Mouse (Mus musculus): Measurements from ENCODE around the gene C530008M17Rik.

C530008M17Rik gene

DNA sequence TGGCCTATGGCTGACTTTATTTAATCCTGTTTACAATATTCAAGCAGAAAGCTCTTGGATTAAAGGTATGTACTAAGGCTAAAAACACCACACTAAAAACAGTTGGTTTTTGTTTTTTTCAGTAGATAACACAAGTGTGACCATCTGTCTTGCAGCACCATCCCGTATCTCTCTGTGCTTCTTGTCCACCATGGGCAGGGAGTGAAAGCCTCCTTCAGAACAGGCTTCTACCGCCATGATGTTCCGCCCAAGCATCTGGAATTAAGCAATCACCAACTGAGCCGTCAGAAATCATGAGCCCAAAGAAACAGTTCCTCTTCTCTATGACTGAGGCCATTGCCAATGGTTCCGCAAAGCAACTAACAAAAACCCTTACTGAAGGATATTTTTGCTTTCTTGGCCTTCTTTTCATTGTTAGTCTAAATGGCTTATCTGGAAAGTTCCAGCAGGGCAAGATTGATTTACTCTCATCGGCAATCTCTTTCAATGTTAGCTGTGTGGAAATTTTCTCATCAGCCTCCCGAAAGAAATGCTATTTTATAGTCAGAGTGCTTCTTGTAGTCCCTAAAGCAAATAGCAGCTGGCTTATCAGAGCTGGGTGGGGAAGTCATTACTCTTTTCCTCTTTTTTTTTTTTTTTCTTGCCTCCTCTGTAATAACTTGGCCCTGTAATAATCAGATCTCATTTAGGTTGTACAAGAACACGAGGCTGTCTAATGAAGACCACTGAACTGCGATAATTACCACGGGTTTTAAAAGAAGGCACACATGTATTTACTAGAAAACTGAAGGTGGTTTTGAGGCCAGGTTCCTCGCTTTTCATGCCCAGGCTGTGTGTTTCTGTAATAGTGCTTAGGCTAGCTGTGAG lies 49.2 kb downstream of the C530008M17Rik start:
- no peak for DNase-seq

DNA sequence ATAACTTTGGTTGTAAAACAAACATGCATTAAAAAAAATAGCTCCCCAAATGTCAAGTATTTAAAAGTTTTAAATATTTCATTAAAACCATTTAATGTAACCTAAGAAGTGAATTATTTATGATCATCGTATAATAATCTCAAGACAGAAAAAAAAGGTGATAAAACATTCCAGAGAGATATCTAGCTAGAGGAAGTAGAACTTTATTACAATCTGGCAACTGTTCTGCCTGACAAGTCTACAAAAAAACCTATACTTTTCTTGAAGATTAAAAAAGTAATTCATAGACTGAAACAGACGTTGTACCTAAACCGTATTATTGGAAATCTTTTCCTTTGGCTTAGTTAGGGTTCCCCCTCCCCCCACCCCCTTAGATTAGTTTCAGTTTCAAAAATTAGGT lies 50.8 kb downstream of the C530008M17Rik start:
- DNase-seq: no peak

DNA sequence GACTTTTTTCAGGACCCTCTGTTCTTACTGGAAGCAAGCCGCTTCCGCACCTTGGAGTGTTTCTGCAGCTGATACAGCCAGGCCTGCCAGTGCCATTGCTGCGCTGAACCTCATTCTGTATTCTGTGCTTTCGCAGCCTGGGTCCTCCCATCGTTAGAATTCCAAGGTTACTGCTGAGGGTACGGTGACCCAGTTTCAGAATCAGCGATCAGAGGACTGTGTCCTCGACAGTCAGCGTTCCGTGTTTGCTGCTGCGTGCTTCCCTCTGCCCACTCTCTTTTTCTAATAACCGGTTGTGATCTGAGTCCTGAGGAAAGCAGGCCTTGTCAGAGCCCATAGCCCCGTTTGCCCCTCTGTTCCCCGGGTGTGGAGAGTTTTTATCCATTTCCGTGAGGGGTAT lies 51.7 kb downstream of the C530008M17Rik start:
- DNase-seq: no peak

DNA sequence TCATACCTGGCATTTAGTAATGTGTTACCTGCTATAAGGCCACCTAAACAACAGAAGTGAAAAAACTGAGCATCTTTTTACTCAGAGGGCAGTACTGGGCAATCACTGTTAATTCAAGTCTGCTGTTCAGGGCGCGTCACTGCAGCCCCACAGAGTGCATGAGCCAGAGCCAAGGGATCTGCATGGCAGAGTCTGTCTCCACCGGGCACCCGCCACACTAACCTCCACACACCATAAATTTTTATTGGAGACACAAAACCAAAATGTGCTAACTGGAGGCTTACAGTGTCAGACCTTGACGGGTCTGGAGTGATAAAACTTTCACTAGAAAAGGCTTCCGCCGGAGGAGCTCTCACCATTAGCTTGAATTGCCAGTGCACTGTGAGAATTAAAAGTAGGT lies 57.4 kb downstream of the C530008M17Rik start:
- no peak for DNase-seq

DNA sequence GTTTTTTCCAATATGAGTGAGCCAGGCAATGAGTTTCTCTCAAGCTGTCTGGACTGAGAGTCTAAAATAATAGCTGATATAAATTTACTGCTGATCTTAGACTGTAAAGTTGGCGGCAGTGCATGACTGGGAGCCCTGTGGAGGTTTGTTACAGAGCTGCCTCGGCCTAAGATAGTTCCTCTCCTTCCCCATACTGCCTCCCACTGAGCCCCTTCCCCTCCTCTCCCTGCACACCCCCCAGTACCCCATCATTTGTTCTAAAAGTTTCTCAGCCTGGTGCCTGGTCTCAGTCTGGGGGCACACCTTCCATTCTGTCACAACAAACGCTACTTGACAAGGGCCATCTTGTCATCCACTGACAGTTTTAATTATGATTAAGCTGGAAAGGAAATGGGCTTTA lies 63.6 kb downstream of the C530008M17Rik start:
- DNase-seq: no peak

DNA sequence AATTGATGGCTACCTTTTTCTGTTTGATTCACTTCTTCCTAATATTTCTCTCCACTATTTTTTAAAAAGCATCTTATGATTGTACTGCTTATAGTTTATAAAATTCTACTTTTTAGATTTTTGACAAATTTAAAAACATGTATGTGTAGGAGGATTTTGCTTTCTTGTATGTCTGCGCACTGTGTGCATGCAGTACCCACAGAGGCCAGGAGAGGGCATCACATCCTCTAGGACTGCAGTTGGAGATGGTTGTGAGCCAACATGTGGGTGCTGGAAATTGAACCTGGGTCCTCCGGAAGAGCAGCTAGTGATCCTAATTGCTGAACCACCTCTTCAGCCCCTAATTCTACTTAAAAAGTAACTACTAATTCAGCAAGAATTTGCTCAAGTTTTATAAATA lies 68.6 kb downstream of the C530008M17Rik start:
- no peak for DNase-seq

DNA sequence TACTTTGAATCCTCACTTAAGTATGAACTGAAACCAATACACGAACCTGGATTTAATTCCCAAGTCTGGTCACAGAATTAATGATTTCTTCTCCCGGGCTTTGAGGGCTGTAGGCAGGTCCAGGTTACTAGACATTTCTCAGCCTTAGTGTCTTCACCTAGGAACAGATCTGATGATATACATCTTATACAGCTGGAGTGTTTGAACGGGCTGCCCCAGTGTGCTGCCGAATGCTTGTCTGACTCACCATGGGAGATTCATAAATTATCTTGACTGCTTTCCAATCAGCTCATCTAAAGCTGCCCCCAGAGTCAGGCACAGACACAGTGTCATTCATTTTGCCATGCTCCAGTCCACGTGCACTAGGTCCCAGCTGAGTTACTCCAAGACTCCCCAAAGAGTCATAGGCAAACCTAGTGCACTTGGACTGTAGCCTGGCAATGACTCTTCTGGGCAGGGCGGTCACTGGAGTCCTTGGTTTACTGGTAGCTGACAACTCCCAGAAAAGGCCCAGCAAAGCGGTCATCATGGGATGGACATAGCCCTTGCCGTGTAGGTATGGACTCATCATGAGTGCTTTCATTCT lies 70.3 kb downstream of the C530008M17Rik start:
- DNase-seq: no peak

DNA sequence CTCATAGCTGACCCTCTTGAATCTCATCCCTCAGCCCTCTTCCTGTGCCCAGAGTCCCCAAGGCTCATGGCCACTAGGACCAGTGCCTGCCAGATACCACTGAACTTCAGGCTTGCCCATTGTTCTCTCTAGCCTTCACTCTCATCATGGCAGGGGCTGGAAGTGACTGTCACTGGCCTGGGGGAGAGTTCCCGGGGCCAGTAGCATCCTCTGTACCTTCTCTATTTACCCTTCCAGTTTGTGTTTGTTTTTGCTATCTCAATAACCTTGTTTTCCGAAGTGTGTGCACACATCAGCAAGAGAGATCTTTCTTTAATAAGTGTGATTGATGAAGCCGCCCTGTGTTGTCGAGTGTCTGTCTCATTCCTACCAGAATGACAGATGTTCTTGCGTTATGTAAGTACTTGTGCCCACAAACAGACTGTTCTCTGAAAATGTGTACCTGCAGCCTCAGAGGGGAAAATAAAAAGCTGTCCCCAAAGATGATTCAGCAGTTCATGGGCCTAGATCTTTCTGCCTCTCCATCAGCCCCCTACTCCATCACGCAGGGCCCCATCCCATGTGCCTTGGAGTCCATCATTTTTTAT lies 76.8 kb downstream of the C530008M17Rik start:
- DNase-seq: no peak

DNA sequence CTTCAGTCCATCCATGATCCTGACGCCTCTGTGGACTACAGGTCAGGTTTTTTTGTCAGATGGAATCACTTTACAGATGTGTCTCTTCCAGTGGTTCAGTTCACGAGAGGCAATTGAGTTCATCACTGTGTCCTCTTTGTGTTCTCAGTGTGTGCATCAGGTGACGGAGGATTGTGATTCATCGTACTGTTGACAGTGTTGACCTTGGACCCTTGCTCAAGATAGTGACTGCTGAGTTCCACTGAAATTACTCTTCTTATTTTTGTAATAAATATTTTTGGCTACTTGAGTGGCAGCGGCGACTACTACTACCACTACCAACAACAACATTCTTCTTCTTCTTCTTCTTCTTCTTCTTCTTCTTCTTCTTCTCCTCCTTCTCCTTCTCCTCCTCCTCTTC lies 85.2 kb downstream of the C530008M17Rik start:
- no peak for DNase-seq

DNA sequence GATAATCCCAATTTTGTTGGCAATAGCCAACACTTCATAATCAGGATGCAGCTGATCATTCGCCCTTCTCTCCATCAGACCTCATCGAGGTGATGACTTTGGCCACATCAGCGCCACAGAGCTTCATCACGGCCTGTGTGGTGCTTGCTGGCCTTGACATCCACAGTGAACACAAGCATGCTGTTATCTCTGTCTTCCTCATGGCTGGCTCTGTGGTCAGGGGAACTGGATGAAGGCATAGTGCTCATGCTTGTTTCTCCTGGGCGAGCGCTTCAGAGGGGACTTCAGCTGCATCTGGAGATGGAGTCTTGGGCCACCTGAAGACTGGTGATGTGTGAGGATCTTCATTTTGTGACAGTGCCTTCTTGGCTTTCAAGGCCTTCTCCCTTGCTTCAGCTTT lies 85.8 kb downstream of the C530008M17Rik start:
- no peak for DNase-seq

DNA sequence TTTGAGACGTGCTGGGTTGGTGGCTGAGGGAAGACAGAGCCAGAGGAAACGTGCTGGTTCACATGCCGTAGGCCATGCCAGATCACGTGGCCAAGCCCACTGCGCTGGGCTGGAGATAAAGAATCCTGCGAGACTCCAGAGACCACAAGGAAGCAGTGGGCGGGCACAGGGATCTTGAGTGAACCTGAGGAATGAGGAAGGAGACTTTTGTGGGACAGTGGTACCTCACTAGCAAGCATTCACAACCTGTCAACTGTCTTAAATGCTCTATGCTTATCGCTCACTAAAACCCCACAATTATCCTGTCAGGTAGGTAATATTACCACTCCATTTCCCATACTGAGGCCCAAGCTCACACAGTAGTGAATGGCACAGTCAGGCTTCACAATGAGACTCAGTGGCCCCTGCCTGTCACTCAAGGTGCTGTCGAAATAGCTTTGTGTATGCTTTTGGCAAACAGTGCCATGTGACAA lies 88.5 kb downstream of the C530008M17Rik start:
- peak; percentile 7 for DNase-seq

DNA sequence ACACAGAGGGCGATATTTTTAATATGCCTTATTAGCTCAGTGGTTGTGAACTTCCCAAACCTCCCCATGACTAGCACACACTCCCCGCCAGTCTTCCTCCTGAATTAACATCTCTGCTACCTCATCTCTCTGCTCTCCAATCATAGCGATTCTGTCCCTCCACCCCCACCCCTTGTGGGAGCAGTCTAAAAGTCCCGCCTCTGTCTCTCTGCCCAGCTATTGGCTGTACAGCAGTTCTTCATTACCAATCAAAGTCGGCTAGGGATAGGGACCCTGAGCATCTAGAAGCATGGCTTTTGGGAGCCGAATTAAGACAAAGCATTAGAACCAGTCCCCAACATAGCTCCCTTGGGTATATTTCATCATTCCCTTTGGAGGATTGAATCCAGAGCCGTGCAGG lies 91.5 kb downstream of the C530008M17Rik start:
- DNase-seq: no peak

DNA sequence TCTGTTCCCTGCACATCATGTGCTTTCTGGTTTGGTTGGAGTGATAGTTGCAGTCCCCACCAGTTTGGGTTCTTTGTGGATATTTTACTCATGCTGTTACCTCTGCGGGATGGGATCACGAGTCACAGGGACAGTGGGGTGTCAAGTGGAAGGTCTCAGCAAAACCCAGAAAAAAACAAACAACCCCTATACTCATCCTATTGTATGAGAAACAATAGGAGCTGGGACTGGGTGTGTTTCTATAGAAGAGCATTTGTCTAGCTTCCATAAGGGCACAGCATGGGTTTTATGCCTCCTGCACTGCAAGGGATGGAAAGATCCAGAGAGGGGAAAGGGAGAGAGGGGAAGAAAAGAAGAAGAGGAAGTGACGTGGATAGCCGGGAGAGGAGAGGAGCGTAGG lies 96.0 kb downstream of the C530008M17Rik start:
- DNase-seq: no peak

DNA sequence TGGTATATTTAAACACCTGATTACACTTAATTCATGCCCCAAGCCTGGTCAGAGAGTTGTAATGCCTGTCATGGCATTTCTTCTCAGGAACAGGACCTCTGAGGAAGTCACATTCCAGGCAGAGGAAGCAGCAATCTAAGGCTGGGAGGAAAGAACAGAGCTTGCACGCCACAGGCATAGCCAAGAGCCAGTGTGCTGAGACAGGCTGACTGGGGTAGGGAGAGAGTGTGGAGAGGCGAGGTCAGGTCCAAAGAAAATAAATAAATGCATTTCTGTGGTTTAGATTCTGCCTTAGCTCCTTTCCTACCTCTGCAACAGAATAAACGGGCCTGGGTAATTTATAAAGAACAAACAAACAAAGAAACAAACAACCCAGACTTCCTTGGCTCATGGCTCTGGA lies 104.0 kb downstream of the C530008M17Rik start:
- no peak for DNase-seq

DNA sequence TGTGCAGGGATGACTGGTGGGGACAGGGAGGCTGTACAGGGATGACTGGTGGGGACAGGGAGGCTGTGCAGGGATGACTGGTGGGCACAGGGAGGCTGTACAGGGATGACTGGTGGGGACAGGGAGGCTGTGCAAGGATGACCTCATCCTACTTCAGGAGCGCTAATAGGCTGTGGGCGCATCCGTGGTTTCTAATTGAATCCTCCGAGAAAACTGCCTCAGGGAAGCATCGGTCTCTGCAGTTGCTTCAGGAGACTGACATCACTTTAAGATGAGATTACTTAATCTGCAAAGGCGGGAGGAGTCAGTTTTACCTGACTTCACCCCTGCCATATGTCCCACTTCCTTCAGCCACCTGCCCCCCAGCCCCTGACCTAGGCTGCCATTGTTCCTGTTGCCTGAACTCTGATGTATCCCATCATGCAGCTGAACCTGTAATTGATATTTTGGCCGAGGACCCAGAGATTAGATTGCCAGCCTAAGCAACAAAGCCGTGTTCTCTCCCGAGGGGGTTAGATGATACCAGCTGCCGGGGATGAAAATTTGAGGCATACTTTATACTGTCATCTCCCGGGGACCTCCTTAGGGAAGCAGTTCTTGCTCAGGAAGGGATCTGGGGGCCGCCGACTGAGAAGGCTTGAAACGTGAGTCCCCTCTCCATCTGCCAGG lies 105.9 kb downstream of the C530008M17Rik start:
- no peak for DNase-seq

DNA sequence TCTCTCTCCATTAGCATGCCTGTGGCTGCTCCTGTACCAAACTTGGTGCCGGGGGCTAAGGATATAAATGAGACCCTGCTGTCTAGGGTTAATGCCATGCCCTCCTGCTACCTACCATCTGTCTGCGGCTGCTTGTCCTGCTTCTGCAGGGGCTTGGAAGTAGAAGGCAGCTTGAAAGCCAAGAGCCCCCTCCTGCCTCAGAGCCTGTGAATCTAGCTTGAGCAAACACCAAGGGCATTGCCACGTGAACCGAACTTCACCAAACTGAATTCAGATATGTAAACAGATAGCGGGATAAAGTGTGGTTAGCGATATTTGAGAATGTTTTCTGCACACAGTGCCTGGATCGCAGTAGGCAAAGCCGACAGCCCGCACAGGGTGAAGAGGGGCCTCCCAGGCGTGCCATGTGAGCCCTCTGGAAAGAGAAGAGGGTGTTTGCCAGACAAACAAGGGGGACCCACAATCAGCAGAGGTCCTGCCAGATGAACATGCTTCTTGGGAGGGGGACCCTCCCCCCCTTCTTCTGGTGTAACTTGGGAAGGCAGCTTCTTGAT lies 106.9 kb downstream of the C530008M17Rik start:
- DNase-seq: peak; percentile 11

DNA sequence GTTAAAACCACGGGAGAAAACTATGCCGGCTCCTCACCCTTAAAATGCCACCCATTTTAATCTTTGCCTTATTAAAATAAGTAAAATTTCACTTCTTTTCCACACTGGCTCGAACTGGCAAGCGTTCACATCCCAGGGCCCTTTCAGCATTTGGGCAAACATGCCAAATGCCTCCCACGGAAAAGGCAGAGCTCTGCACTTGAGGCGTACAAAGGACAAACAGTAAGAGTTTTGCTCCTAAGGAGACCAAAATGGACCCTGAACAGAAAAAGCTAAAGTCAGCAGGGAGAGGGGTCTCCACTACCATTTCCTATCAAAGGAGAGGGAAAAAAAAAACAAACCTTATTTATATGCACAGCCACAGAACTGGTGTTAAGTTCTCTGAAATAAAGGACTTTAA lies 107.4 kb downstream of the C530008M17Rik start:
- peak; percentile 5 for DNase-seq

DNA sequence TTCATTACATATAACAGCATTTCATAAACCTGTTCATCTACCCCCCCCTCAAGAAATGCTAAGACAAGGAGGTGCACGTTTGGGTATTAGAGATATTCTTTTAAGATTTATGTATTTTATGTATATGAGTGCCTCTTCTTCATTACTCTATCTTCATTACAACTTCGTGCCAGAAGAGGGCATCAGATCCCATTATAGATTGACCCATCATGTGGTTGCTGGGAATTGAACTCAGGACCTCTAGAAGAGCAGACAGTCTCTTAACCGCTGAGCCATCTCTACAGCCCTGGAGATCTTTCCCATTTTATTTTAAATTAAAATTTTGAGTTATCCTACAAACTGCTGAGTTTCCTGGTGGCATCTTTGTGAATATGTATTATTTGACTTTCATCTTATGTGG lies 112.7 kb downstream of the C530008M17Rik start:
- no peak for DNase-seq

DNA sequence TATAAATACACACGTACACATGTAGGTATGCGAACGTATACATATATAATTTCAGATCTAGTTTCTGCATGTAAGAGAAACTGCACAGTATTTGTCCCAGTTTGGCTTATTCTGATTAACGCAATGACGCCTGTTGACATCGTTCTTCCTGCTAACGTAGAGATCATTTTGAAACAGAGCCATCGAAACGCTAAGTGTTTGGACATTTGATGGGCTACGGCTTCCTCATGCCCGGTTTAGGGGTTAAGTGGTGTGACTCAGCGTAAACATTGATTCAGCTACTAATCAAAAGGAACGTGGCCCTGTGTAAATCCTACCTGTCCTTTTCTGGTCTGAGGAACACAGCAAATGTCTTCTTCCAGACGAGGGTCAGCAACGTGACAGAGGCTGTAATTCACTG lies 113.3 kb downstream of the C530008M17Rik start:
- DNase-seq: no peak

DNA sequence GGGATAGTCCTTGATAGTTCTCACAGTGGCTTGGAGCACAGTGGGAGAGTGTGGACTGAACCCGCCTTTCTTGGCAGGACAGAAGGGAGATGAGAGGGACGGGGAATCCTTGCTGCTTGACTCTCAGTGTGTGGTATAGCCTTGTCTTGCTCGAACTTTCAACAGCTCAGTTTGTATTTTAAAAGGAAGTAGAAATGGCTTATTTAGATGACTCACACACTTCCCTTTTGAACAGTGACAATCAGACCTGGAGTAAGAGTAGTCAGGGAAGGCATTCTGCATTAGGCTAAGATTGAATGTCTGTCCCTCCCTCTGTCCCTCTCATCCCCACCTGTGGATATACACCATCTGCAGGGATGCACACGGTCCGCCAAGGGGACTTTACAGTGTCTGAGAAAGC lies 115.1 kb downstream of the C530008M17Rik start:
- DNase-seq: no peak

DNA sequence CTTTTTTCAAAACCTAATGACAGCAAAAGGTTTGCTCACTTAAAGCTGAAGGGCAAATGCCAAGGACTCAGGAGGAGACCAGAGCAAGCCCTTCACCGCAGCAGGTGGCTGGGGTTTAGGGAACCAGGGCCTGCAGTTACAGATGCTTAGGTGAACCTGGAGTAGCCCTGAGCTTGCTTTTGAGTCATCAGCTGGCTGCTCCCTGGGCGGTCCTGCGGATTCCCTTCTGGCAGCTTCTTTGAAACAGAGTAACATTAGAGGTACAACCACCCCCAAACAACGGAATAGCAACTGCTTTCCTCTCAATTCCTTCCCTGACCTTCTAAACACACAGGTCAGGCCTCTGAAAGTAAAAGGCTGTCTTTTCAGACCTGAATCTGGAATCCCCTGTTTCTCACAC lies 116.5 kb downstream of the C530008M17Rik start:
- DNase-seq: no peak

DNA sequence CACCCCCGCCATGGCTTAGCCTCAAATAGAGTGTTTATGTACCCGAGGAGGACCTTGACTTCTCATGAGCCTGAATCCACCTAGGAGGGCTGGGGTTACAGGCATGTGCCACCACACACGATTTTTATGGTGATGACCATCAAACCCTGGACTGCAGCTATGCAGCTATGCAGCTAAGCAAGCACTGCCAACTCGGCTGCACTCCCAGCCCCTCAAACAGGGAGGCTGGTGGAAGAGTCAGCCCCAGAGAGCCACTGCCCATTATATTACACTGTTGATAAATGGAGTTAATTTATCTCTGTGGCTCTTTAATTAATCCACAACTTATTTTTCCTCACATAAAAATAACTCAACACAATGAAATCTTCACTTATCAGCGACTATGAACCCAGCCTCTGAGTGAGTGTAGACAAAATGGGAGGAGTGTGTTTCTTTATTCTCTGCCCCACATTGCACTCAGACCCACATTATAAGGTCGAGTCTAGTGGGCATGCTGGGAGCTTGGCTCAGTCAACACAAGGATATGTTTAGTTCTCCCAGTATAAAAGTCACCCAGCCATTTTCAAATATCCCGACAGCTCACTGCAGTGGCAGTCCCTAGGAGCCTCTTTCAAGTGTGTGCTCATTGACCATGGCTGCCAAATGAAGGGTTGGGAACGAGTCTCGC lies 117.3 kb downstream of the C530008M17Rik start:
- no peak for DNase-seq
